Mouse (Mus musculus) liver, postnatal 0 days (tissue): ENCODE measurements around the gene Hsd17b1. TPM values are rescaled to one million over a fixed set of nuclear protein-coding genes. Genes with fewer than 3 reads are reported as not detected.

ENCODE experiments used
- ATAC-seq: fragments of 200-750 bp; cut with Nextera tagmentation; 2 replicates; pipeline ENCODE4 v1.8.0; 2017; ENCODE audit warnings: mild to moderate bottlenecking, moderate library complexity
- DNase-seq: peaks from one replicate; pipeline ENCODE4 v3.0.0-alpha.2; 2016
- H3K27ac ChIP-seq: fragments of 300-500 bp; sonication (generic); 2 replicates; pipeline ENCODE4 v1.5.1; 2014; ENCODE audit warnings: antibody characterized with exemption, moderate library complexity, mild to moderate bottlenecking, low read depth
- H3K27me3 ChIP-seq: fragments of 300-500 bp; sonication (generic); 2 replicates; pipeline ENCODE4 v1.6.1; 2014; ENCODE audit warnings: low read length, control low read depth, mixed read lengths; ENCODE audit not compliant: insufficient read depth
- H3K36me3 ChIP-seq: fragments of 300-500 bp; sonication (generic); replicated peaks from 2 replicates; pipeline ENCODE4 v1.6.1; 2014; ENCODE audit warnings: mild to moderate bottlenecking, control low read depth, low read length, moderate library complexity, mixed read lengths; ENCODE audit not compliant: insufficient read depth
- H3K4me1 ChIP-seq: fragments of 300-500 bp; sonication (generic); 2 replicates; pipeline ENCODE4 v1.6.1; 2014; ENCODE audit warnings: antibody characterized with exemption, mild to moderate bottlenecking, control low read depth; ENCODE audit not compliant: insufficient read depth
- H3K4me2 ChIP-seq: fragments of 300-500 bp; sonication (generic); 2 replicates; pipeline ENCODE4 v1.6.1; 2014; ENCODE audit warnings: low read depth, mild to moderate bottlenecking, low read length, moderate library complexity, mixed read lengths
- H3K4me3 ChIP-seq: fragments of 300-500 bp; sonication (generic); 2 replicates; pipeline ENCODE4 v1.5.1; 2014; ENCODE audit warnings: low read depth, low read length
- H3K9ac ChIP-seq: fragments of 300-500 bp; sonication (generic); replicated peaks from 2 replicates; pipeline ENCODE4 v1.6.1; 2014; ENCODE audit warnings: mild to moderate bottlenecking, moderate library complexity
- H3K9me3 ChIP-seq: fragments of 300-500 bp; sonication (generic); 2 replicates; pipeline ENCODE4 v1.6.1; 2016; ENCODE audit warnings: mild to moderate bottlenecking, control low read depth, low read length, mixed read lengths
- CTCF ChIP-seq: sonication (generic); IDR thresholded peaks from 2 replicates; pipeline ENCODE4 v1.5.1; 2016; ENCODE audit warnings: antibody characterized with exemption, low read depth
- EP300 ChIP-seq: IDR thresholded peaks from 2 replicates; pipeline ENCODE4 v1.6.1; 2016; ENCODE audit warnings: antibody characterized with exemption, low read depth, mild to moderate bottlenecking
- WGBS: fragments of 180-500 bp; shearing (Covaris S2); extraction: QIAGEN DNeasy Blood & Tissue Kit; methylation state at CpG from one replicate; pipeline ENCODE4 v1.1.7; 2014; ENCODE audit not compliant: insufficient replicate concordance; 5-methylcytosine and 5-hydroxymethylcytosine counted together
- polyA plus RNA-seq: library from polyadenylated mRNA; unstranded; fragments of >200 nt; fragmentation: Nextera tagmentation; extraction: Ambion mirVana; gene quantifications from 2 replicates; pipeline ENCODE4 v1.2.1, GENCODE M21; 2015

The Hsd17b1 gene
- polyA plus RNA-seq, 1 experiment from 2014 or later, result 0.23 TPM

DNA sequence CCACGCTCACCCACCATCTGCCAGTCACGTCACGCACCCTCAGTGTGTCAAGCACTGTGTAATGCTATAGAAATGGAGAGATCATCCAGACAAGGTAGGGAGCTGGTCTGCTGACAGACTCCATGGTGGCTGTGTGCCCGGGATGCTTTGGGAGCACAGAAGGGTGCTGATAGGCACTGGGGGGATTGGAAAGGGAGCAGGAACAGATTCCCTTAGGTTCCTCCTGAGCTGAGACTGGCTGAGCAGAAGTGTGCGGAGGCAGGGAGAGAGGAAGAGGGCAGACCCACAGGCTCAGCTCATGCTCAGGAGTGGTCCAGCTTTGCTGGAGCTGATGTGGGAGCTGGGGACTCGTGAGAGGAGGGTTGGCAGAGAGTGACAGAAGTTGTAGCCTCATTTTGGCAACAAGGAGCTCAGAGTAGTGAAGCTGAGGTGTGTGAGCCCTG is 27.1 kb upstream of the Hsd17b1 start:
- Histone ChIP-seq H3K36me3 (peaks cover 57% of the 10 kb centered on the region), H3K27ac (no peak overlapping the region), H3K27me3 (no peaks in the 10 kb centered on the region), H3K4me2 (no peak overlapping the region), H3K4me3 (no peak overlapping the region), H3K9ac (no peak overlapping the region), H3K4me1 (no peaks in the 10 kb centered on the region; the same call in 1 of the 2 replicates), H3K9me3 (peaks cover 5% of the 10 kb centered on the region)
- 90% methylated on average over 6 of the region's 6 CpGs for WGBS
- TF ChIP-seq CTCF, result no peak
- TF ChIP-seq EP300, result no peak
- ATAC-seq (no peak), DNase-seq (no peak)

DNA sequence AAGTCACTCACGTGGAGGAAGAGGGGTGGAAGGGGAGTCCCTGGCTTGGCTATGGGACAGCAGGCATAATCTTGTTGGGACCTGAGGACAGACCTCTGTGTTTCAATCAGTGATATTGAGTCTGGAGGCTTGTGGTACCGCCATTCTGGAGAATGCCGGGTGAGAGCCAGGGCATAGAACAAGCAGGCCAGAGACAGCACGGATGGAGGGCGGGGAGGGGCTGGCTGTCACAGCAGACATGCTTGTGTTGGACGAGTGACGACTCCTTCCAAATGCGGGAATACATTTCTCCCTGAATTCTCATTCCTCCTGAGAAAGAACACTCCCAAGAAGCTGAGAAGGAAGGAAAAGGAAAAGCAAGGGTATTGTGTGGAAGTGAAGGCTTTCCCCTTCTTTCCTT is 26.6 kb upstream of the Hsd17b1 start:
- no peak overlapping the region for H3K27ac ChIP-seq
- ATAC-seq (no peak), DNase-seq (no peak)
- H3K27me3 ChIP-seq, result no peaks in the 10 kb centered on the region
- H3K4me1 ChIP-seq, result peaks cover under 1% of the 10 kb centered on the region
- H3K9ac ChIP-seq, result no peak overlapping the region
- H3K9me3 ChIP-seq, result peaks cover 5% of the 10 kb centered on the region
- peaks cover 57% of the 10 kb centered on the region for H3K36me3 ChIP-seq
- no peak overlapping the region for H3K4me3 ChIP-seq
- no peak overlapping the region for H3K4me2 ChIP-seq
- 85% methylated on average over 8 of the region's 8 CpGs for WGBS
- no peak for TF ChIP-seq CTCF
- TF ChIP-seq EP300, result no peak

DNA sequence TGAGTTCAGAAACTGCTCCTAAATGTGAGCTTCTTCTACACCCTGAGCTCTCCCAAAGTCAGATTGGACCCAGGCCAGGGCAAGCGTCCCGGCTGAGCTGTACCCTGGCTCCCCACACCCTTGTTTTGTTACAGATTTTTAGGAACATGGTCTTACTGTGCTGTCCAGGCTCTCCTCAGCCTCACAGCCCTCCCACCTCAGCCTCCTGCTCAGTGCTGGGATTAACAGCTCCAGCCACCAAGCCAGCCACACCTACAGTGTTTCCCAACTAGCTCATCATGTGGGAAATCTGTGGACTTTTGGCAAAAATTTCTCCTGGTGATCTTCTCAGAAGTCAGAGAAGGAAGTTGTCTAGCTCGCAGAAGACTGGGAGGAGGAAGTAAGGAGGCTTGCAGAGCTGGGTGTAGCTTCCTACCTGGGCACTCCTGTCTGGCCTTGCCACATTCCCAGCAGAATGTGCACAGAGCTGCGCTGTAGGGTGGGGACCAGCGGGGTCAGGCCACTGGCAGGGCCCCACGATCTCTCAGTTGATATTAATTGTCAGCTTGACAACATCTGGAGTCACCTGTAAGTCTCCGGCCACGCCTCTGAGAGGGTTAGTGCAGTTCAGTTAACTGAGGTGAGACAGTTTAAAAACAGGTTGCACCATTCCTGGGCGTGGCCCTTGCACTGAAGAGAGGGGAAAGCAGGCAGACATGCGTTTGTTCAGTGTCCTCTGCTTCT is 25.3 kb upstream of the Hsd17b1 start:
- peaks cover 5% of the 10 kb centered on the region for H3K9me3 ChIP-seq
- WGBS, result 67% methylated on average over 10 of the region's 10 CpGs
- ATAC-seq (peak; percentile 62), DNase-seq (peak; percentile 52)
- H3K4me1 ChIP-seq, result peaks cover 3% of the 10 kb centered on the region
- peaks cover 57% of the 10 kb centered on the region for H3K36me3 ChIP-seq
- TF ChIP-seq EP300, result no peak
- no peak for TF ChIP-seq CTCF
- no peak overlapping the region for H3K4me3 ChIP-seq
- no peak overlapping the region for H3K4me2 ChIP-seq
- H3K27ac ChIP-seq, result peak overlapping the region; percentile 37
- no peak overlapping the region for H3K9ac ChIP-seq
- H3K27me3 ChIP-seq, result no peaks in the 10 kb centered on the region

DNA sequence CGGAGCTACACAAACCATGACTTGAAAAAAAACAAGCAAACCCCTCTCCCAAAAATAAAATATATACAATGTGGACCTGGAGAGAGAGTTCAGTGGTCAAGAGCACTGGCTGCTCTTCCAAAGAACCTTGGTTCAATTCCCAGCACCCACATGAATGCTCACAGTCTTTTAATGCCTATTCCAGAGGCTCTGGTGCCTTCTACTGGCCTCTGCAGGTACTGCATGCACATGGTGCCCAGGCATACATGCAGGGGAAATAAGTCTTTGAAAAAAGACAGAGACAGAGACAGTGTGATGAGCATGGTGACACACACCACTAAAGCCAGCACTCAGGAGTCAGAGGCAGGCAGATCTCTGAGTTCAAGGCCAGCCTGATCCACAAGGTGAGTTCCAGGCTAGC is 24.2 kb upstream of the Hsd17b1 start:
- 100% methylated on average over 1 of the region's 1 CpGs for WGBS
- Histone ChIP-seq H3K4me1 (peaks cover 3% of the 10 kb centered on the region), H3K9ac (no peak overlapping the region), H3K27ac (no peak overlapping the region), H3K4me3 (no peak overlapping the region), H3K9me3 (peaks cover 5% of the 10 kb centered on the region), H3K27me3 (no peaks in the 10 kb centered on the region), H3K36me3 (peaks cover 56% of the 10 kb centered on the region), H3K4me2 (no peak overlapping the region)
- TF ChIP-seq CTCF (peak; percentile 70), EP300 (no peak)
- DNase-seq, result no peak
- ATAC-seq, result no peak

DNA sequence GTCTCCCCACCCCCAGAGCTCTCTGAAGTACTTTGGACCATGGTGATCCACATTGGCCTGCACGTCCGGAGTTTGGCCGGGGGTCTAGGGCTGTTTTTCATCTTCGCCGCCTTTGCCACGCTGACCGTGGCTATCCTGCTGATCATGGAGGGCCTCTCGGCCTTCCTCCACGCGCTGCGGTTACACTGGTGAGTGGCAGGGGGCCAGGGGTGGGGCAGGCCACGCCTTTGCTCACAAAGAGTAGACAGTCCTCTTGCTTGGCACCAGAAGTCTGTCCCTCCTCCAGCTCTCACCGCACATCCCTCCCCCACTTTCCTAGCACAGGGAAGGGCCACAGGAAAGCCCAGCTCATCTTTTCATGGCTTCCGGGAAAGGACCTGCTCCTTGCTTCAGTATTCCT is 22.8 kb upstream of the Hsd17b1 start:
- no peak overlapping the region for H3K9ac ChIP-seq
- no peak overlapping the region for H3K4me2 ChIP-seq
- no peak for TF ChIP-seq CTCF
- no peak for TF ChIP-seq EP300
- H3K36me3 ChIP-seq, result peaks cover 45% of the 10 kb centered on the region
- peaks cover 5% of the 10 kb centered on the region for H3K9me3 ChIP-seq
- no peak overlapping the region for H3K4me3 ChIP-seq
- H3K27me3 ChIP-seq, result no peaks in the 10 kb centered on the region
- H3K4me1 ChIP-seq, result peaks cover 3% of the 10 kb centered on the region
- no peak for DNase-seq
- no peak overlapping the region for H3K27ac ChIP-seq
- ATAC-seq, result no peak
- WGBS, result 75% methylated on average over 14 of the region's 14 CpGs

- H3K27ac ChIP-seq, result peak overlapping the region; percentile 34; the same call in 1 of the 2 replicates
- no peaks in the 10 kb centered on the region for H3K27me3 ChIP-seq
- no peak; the same call in 1 of the 2 replicates for ATAC-seq
- H3K4me2 ChIP-seq, result no peak overlapping the region
- no peak for DNase-seq
- no peak overlapping the region for H3K9ac ChIP-seq
- TF ChIP-seq CTCF (no peak), EP300 (no peak)
- peaks cover 5% of the 10 kb centered on the region for H3K9me3 ChIP-seq
- peaks cover 4% of the 10 kb centered on the region for H3K4me1 ChIP-seq
- peaks cover 38% of the 10 kb centered on the region for H3K36me3 ChIP-seq
- 60% methylated on average over 8 of the region's 8 CpGs for WGBS
- no peak overlapping the region for H3K4me3 ChIP-seq
These were observed 21.3 kb upstream of the Hsd17b1 start for GRCm38 (mm10) chr11:101056885-101057284.
